Mouse (Mus musculus) neural tube, embryonic 11.5 days (tissue): ENCODE data around the gene Gm3625. TPM values are rescaled to one million over a fixed set of nuclear protein-coding genes. Genes with fewer than 3 reads are reported as not detected.

Experiments
- ATAC-seq: fragments of 200-750 bp; cut with Nextera tagmentation; 2 replicates; pipeline ENCODE4 v1.8.0; 2017; ENCODE audit warnings: moderate number of reproducible peaks, mild to moderate bottlenecking, moderate TSS enrichment, moderate library complexity; ENCODE audit not compliant: insufficient read depth, low FRiP score, low TSS enrichment
- DNase-seq: peaks from one replicate; pipeline ENCODE4 v3.0.0-alpha.2; 2015; ENCODE audit warnings: low spot score
- H3K27ac ChIP-seq: fragments of 300-500 bp; sonication (generic); 2 replicates; pipeline ENCODE4 v1.5.1; 2014; ENCODE audit warnings: low read depth, mild to moderate bottlenecking, low read length
- H3K27me3 ChIP-seq: fragments of 300-500 bp; sonication (generic); 2 replicates; pipeline ENCODE4 v1.6.1; 2014; ENCODE audit warnings: mild to moderate bottlenecking, low read length, mixed read lengths; ENCODE audit not compliant: control insufficient read depth, insufficient read depth
- H3K36me3 ChIP-seq: fragments of 300-500 bp; sonication (generic); 2 replicates; pipeline ENCODE4 v1.6.1; 2014; ENCODE audit warnings: mild to moderate bottlenecking, low read length, moderate library complexity, mixed read lengths; ENCODE audit not compliant: control insufficient read depth, insufficient read depth
- H3K4me1 ChIP-seq: fragments of 300-500 bp; sonication (generic); 2 replicates; pipeline ENCODE4 v1.6.1; 2014; ENCODE audit warnings: low read length, mixed read lengths; ENCODE audit not compliant: control insufficient read depth, insufficient read depth
- H3K4me2 ChIP-seq: fragments of 300-500 bp; sonication (generic); 2 replicates; pipeline ENCODE4 v1.6.1; 2014; ENCODE audit warnings: low read depth, mild to moderate bottlenecking, moderate library complexity
- H3K4me3 ChIP-seq: fragments of 300-500 bp; sonication (generic); 2 replicates; pipeline ENCODE4 v1.5.1; 2014; ENCODE audit warnings: low read depth, low read length
- H3K9ac ChIP-seq: fragments of 300-500 bp; sonication (generic); 2 replicates; pipeline ENCODE4 v1.6.1; 2014; ENCODE audit warnings: mild to moderate bottlenecking, low read length
- H3K9me3 ChIP-seq: fragments of 300-500 bp; sonication (generic); 2 replicates; pipeline ENCODE4 v1.6.1; 2016; ENCODE audit warnings: low read length; ENCODE audit not compliant: control insufficient read depth
- WGBS: fragments of 180-500 bp; shearing (Covaris S2); extraction: QIAGEN DNeasy Blood & Tissue Kit; methylation state at CpG from one replicate; pipeline ENCODE4 v1.1.7; 2014; 5-methylcytosine and 5-hydroxymethylcytosine counted together
- polyA plus RNA-seq: library from polyadenylated mRNA; unstranded; fragments of >200 nt; fragmentation: Nextera tagmentation; extraction: Ambion mirVana; gene quantifications from 2 replicates; pipeline ENCODE4 v1.2.1, GENCODE M21; 2014

Gm3625 gene
- polyA plus RNA-seq, 1 experiment from 2014 or later: not detected

- H3K9ac ChIP-seq: no peak overlapping the region
- no peaks in the 10 kb centered on the region for H3K9me3 ChIP-seq
- ATAC-seq (no peak), DNase-seq (no peak)
- H3K4me3 ChIP-seq: no peak overlapping the region
- no peaks in the 10 kb centered on the region for H3K4me1 ChIP-seq
- 83% methylated on average over 6 of the region's 6 CpGs for WGBS
- H3K27ac ChIP-seq: no peak overlapping the region
- no peaks in the 10 kb centered on the region for H3K36me3 ChIP-seq
- H3K27me3 ChIP-seq: no peaks in the 10 kb centered on the region
- H3K4me2 ChIP-seq: no peak overlapping the region
Measured at GRCm38 (mm10) chr12:4595055-4595454, 2.3 kb upstream of the Gm3625 start.

- Histone ChIP-seq H3K4me2 (peak overlapping the region; percentile 81), H3K4me3 (peak overlapping the region; percentile 86), H3K27me3 (no peaks in the 10 kb centered on the region), H3K9ac (no peak overlapping the region), H3K27ac (no peak overlapping the region), H3K9me3 (no peaks in the 10 kb centered on the region), H3K36me3 (no peaks in the 10 kb centered on the region), H3K4me1 (no peaks in the 10 kb centered on the region)
- DNase-seq: no peak
- no peak for ATAC-seq
- 64% methylated on average over 9 of the region's 9 CpGs for WGBS
Measured at GRCm38 (mm10) chr12:4593930-4594391, 1.2 kb upstream of the Gm3625 start.

- Histone ChIP-seq H3K36me3 (no peaks in the 10 kb centered on the region), H3K27ac (no peak overlapping the region), H3K9me3 (no peaks in the 10 kb centered on the region), H3K4me2 (peak overlapping the region; percentile 81), H3K27me3 (no peaks in the 10 kb centered on the region), H3K4me1 (no peaks in the 10 kb centered on the region), H3K9ac (peak overlapping the region; percentile 85), H3K4me3 (peak overlapping the region; percentile 86)
- DNase-seq (peak; percentile 50), ATAC-seq (peak; percentile 79)
- WGBS: under 1% methylated on average over 59 of the region's 80 CpGs
Measured at GRCm38 (mm10) chr12:4593166-4593929, 621 bp upstream of the Gm3625 start.

GRCm38 (mm10) chr12:4592025-4592424 is 702 bp downstream of the Gm3625 start:
- H3K9me3 ChIP-seq: no peaks in the 10 kb centered on the region
- no peak overlapping the region for H3K9ac ChIP-seq
- H3K4me1 ChIP-seq: no peaks in the 10 kb centered on the region
- 73% methylated on average over 6 of the region's 6 CpGs for WGBS
- no peaks in the 10 kb centered on the region for H3K27me3 ChIP-seq
- ATAC-seq (no peak), DNase-seq (no peak)
- peak overlapping the region; percentile 81 for H3K4me2 ChIP-seq
- H3K27ac ChIP-seq: no peak overlapping the region
- H3K36me3 ChIP-seq: no peaks in the 10 kb centered on the region
- no peak overlapping the region for H3K4me3 ChIP-seq

- no peak overlapping the region for H3K27ac ChIP-seq
- H3K9me3 ChIP-seq: no peaks in the 10 kb centered on the region
- no peak overlapping the region for H3K9ac ChIP-seq
- H3K4me2 ChIP-seq: no peak overlapping the region
- WGBS: 92% methylated on average over 3 of the region's 3 CpGs
- DNase-seq (no peak), ATAC-seq (no peak)
- no peaks in the 10 kb centered on the region for H3K27me3 ChIP-seq
- no peaks in the 10 kb centered on the region for H3K4me1 ChIP-seq
- no peak overlapping the region for H3K4me3 ChIP-seq
- H3K36me3 ChIP-seq: no peaks in the 10 kb centered on the region
Measured at GRCm38 (mm10) chr12:4588603-4589002, 4.1 kb downstream of the Gm3625 start.

- H3K4me1 ChIP-seq: no peaks in the 10 kb centered on the region
- WGBS: 91% methylated on average over 2 of the region's 2 CpGs
- H3K9ac ChIP-seq: no peak overlapping the region
- H3K27ac ChIP-seq: no peak overlapping the region
- no peaks in the 10 kb centered on the region for H3K36me3 ChIP-seq
- ATAC-seq (no peak), DNase-seq (no peak)
- no peak overlapping the region for H3K4me3 ChIP-seq
- no peak overlapping the region for H3K4me2 ChIP-seq
- no peaks in the 10 kb centered on the region for H3K27me3 ChIP-seq
- no peaks in the 10 kb centered on the region for H3K9me3 ChIP-seq
Measured at GRCm38 (mm10) chr12:4587846-4588245, 4.9 kb downstream of the Gm3625 start.

GRCm38 (mm10) chr12:4582326-4582725 is 10.4 kb downstream of the Gm3625 start:
- no peaks in the 10 kb centered on the region for H3K4me1 ChIP-seq
- no peak overlapping the region for H3K4me2 ChIP-seq
- DNase-seq (no peak), ATAC-seq (no peak)
- no peaks in the 10 kb centered on the region for H3K36me3 ChIP-seq
- H3K9me3 ChIP-seq: no peaks in the 10 kb centered on the region
- no peaks in the 10 kb centered on the region for H3K27me3 ChIP-seq
- H3K27ac ChIP-seq: no peak overlapping the region
- no peak overlapping the region for H3K9ac ChIP-seq
- H3K4me3 ChIP-seq: no peak overlapping the region

GRCm38 (mm10) chr12:4574065-4574464 is 18.7 kb downstream of the Gm3625 start:
- ATAC-seq: no peak
- 83% methylated on average over 4 of the region's 4 CpGs for WGBS

GRCm38 (mm10) chr12:4571864-4572263 is 20.9 kb downstream of the Gm3625 start:
- no peak for DNase-seq
- Histone ChIP-seq H3K9me3 (no peaks in the 10 kb centered on the region), H3K27me3 (no peaks in the 10 kb centered on the region), H3K4me2 (no peak overlapping the region), H3K36me3 (no peaks in the 10 kb centered on the region), H3K4me1 (no peaks in the 10 kb centered on the region), H3K4me3 (no peak overlapping the region), H3K27ac (no peak overlapping the region), H3K9ac (no peak overlapping the region)
- WGBS: 32% methylated on average over 5 of the region's 5 CpGs
- ATAC-seq: no peak

More at GRCm38 (mm10) chr12:4574065-4574464, 18.7 kb downstream of the Gm3625 start:
- Histone ChIP-seq H3K4me2 (no peak overlapping the region), H3K4me3 (no peak overlapping the region), H3K9ac (no peak overlapping the region), H3K9me3 (no peaks in the 10 kb centered on the region), H3K27ac (no peak overlapping the region), H3K4me1 (no peaks in the 10 kb centered on the region), H3K36me3 (no peaks in the 10 kb centered on the region), H3K27me3 (no peaks in the 10 kb centered on the region)
- DNase-seq: no peak
